Mouse (Mus musculus) embryonic facial prominence, embryonic 13.5 days (tissue): Measurements from ENCODE around the gene Chd1. TPM values are rescaled to one million over a fixed set of nuclear protein-coding genes. Genes with fewer than 3 reads are reported as not detected.
A peak's percentile ranks its signal among the peaks of the same experiment; 100 is the strongest.

Source experiments
- ATAC-seq: fragments of 200-750 bp; cut with Nextera tagmentation; 2 replicates; pipeline ENCODE4 v1.8.0; 2017; ENCODE audit warnings: low read depth; ENCODE audit not compliant: insufficient number of reproducible peaks, insufficient read depth, low FRiP score, low TSS enrichment
- H3K27ac ChIP-seq: fragments of 300-500 bp; sonication (generic); 2 replicates; pipeline ENCODE4 v1.5.1; 2015; ENCODE audit warnings: moderate library complexity, mild to moderate bottlenecking, inconsistent platforms
- H3K27me3 ChIP-seq: fragments of 300-500 bp; sonication (generic); 2 replicates; pipeline ENCODE4 v1.6.1; 2015; ENCODE audit warnings: mild to moderate bottlenecking, inconsistent platforms
- H3K36me3 ChIP-seq: fragments of 300-500 bp; sonication (generic); 2 replicates; pipeline ENCODE4 v1.6.1; 2015; ENCODE audit warnings: mild to moderate bottlenecking, inconsistent platforms
- H3K4me1 ChIP-seq: fragments of 300-500 bp; sonication (generic); 2 replicates; pipeline ENCODE4 v1.6.1; 2015; ENCODE audit warnings: inconsistent platforms
- H3K4me2 ChIP-seq: fragments of 300-500 bp; sonication (generic); 2 replicates; pipeline ENCODE4 v1.6.1; 2015; ENCODE audit warnings: moderate library complexity, mild to moderate bottlenecking, inconsistent platforms
- H3K4me3 ChIP-seq: fragments of 300-500 bp; sonication (generic); 2 replicates; pipeline ENCODE4 v1.5.1; 2015; ENCODE audit warnings: mild to moderate bottlenecking, inconsistent platforms
- H3K9ac ChIP-seq: fragments of 300-500 bp; sonication (generic); 2 replicates; pipeline ENCODE4 v1.6.1; 2015; ENCODE audit warnings: mild to moderate bottlenecking, inconsistent platforms
- H3K9me3 ChIP-seq: fragments of 300-500 bp; sonication (generic); 2 replicates; pipeline ENCODE4 v1.6.1; 2016; ENCODE audit warnings: inconsistent platforms
- WGBS: fragments of 180-500 bp; shearing (Covaris S2); methylation state at CpG from one replicate; pipeline ENCODE4 v1.1.7; 2015; ENCODE audit warnings: mixed read lengths; 5-methylcytosine and 5-hydroxymethylcytosine counted together
- polyA plus RNA-seq: library from polyadenylated mRNA; unstranded; fragments of >200 nt; fragmentation: Nextera tagmentation; extraction: Ambion mirVana; gene quantifications from 2 replicates; pipeline ENCODE4 v1.2.1, GENCODE M21; 2015

Chd1 gene
- polyA plus RNA-seq, 1 experiment from 2014 or later, result 32.3 TPM

- no peaks in the 10 kb centered on the region for H3K27me3 ChIP-seq
- H3K9ac ChIP-seq, result no peak overlapping the region
- H3K4me3 ChIP-seq, result no peak overlapping the region
- peaks cover 53% of the 10 kb centered on the region for H3K4me1 ChIP-seq
- no peak for ATAC-seq
- no peak overlapping the region for H3K27ac ChIP-seq
- no peaks in the 10 kb centered on the region for H3K9me3 ChIP-seq
- 82% methylated on average over 11 of the region's 11 CpGs for WGBS
- peaks cover 15% of the 10 kb centered on the region; the same call in 1 of the 2 replicates for H3K36me3 ChIP-seq
- no peak overlapping the region for H3K4me2 ChIP-seq
These were observed 111.8 kb downstream of the Chd1 start for GRCm38 (mm10) chr17:15816379-15817095.

- H3K36me3 ChIP-seq, result peaks cover 15% of the 10 kb centered on the region; the same call in 1 of the 2 replicates
- no peaks in the 10 kb centered on the region for H3K9me3 ChIP-seq
- H3K4me1 ChIP-seq, result peaks cover 52% of the 10 kb centered on the region
- no peak for ATAC-seq
- no peak overlapping the region for H3K4me3 ChIP-seq
- H3K27ac ChIP-seq, result no peak overlapping the region
- no peak overlapping the region for H3K4me2 ChIP-seq
- WGBS, result 87% methylated on average over 5 of the region's 5 CpGs
- H3K9ac ChIP-seq, result no peak overlapping the region
- H3K27me3 ChIP-seq, result no peaks in the 10 kb centered on the region
These were observed 112.3 kb downstream of the Chd1 start for GRCm38 (mm10) chr17:15817096-15817450.

- ATAC-seq, result no peak
- no peak overlapping the region for H3K4me2 ChIP-seq
- no peak overlapping the region for H3K27ac ChIP-seq
- peaks cover 15% of the 10 kb centered on the region; the same call in 1 of the 2 replicates for H3K36me3 ChIP-seq
- no peak overlapping the region for H3K4me3 ChIP-seq
- no peaks in the 10 kb centered on the region for H3K27me3 ChIP-seq
- 96% methylated on average over 2 of the region's 2 CpGs for WGBS
- no peak overlapping the region for H3K9ac ChIP-seq
- peaks cover 49% of the 10 kb centered on the region for H3K4me1 ChIP-seq
- H3K9me3 ChIP-seq, result no peaks in the 10 kb centered on the region
These were observed 112.9 kb downstream of the Chd1 start for GRCm38 (mm10) chr17:15817634-15818033.

- Histone ChIP-seq H3K4me1 (peaks cover 46% of the 10 kb centered on the region), H3K4me2 (no peak overlapping the region), H3K27ac (no peak overlapping the region), H3K9me3 (no peaks in the 10 kb centered on the region), H3K4me3 (no peak overlapping the region), H3K27me3 (no peaks in the 10 kb centered on the region), H3K9ac (no peak overlapping the region), H3K36me3 (peaks cover 15% of the 10 kb centered on the region; the same call in 1 of the 2 replicates)
- 83% methylated on average over 8 of the region's 8 CpGs for WGBS
- no peak for ATAC-seq
These were observed 113.6 kb downstream of the Chd1 start for GRCm38 (mm10) chr17:15818372-15818771.

- H3K4me2 ChIP-seq, result peak overlapping the region; percentile 11; the same call in 1 of the 2 replicates
- no peak overlapping the region for H3K9ac ChIP-seq
- peaks cover 15% of the 10 kb centered on the region; the same call in 1 of the 2 replicates for H3K36me3 ChIP-seq
- 23% methylated on average over 6 of the region's 6 CpGs for WGBS
- H3K4me3 ChIP-seq, result no peak overlapping the region
- no peak for ATAC-seq
- H3K27me3 ChIP-seq, result no peaks in the 10 kb centered on the region
- H3K9me3 ChIP-seq, result no peaks in the 10 kb centered on the region
- no peak overlapping the region for H3K27ac ChIP-seq
- H3K4me1 ChIP-seq, result peaks cover 43% of the 10 kb centered on the region
These were observed 115.4 kb downstream of the Chd1 start for GRCm38 (mm10) chr17:15820146-15820545.

GRCm38 (mm10) chr17:15820761-15821160 is 116.0 kb downstream of the Chd1 start:
- Histone ChIP-seq H3K36me3 (peaks cover 15% of the 10 kb centered on the region; the same call in 1 of the 2 replicates), H3K27ac (no peak overlapping the region), H3K4me3 (no peak overlapping the region), H3K9me3 (no peaks in the 10 kb centered on the region), H3K27me3 (no peaks in the 10 kb centered on the region), H3K4me1 (peaks cover 43% of the 10 kb centered on the region), H3K9ac (no peak overlapping the region), H3K4me2 (0 out of 2 replicates have a peak overlapping the region, but pooled peaks have one; percentile 12)
- ATAC-seq, result no peak
- 63% methylated on average over 10 of the region's 10 CpGs for WGBS

GRCm38 (mm10) chr17:15821706-15822105 is 116.9 kb downstream of the Chd1 start:
- Histone ChIP-seq H3K9me3 (no peaks in the 10 kb centered on the region), H3K4me2 (no peak overlapping the region), H3K27ac (no peak overlapping the region), H3K9ac (no peak overlapping the region), H3K36me3 (peaks cover 15% of the 10 kb centered on the region; the same call in 1 of the 2 replicates), H3K27me3 (no peaks in the 10 kb centered on the region), H3K4me3 (no peak overlapping the region), H3K4me1 (peaks cover 43% of the 10 kb centered on the region)
- no peak for ATAC-seq
- WGBS, result 85% methylated on average over 4 of the region's 4 CpGs

Other genes starting within 250 kb of the Chd1 start
- gene Psmb1, start 205.2 kb upstream of the Chd1 start, polyA plus RNA-seq, result 263 and 267 TPM in 2 replicates
- gene Tbp, start 205.1 kb upstream of the Chd1 start, polyA plus RNA-seq, result 52.1 and 54.0 TPM in 2 replicates
- 46.2 and 46.3 TPM in 2 replicates for gene Pdcd2, start 177.7 kb upstream of the Chd1 start, polyA plus RNA-seq
- gene Prdm9, start 140.6 kb upstream of the Chd1 start, polyA plus RNA-seq, result 1.7 TPM in 2 replicates
- 14.3 and 18.8 TPM in 2 replicates for gene Rgmb, start 126.1 kb downstream of the Chd1 start, polyA plus RNA-seq